Mouse (Mus musculus): ENCODE data around the gene Uimc1. TPM values are rescaled to one million over a fixed set of nuclear protein-coding genes. Genes with fewer than 3 reads are reported as not detected.

The Uimc1 gene
- total and polyA plus RNA-seq, 3 experiments: 32.5 to 143 TPM; not detected in 1

GRCm38 (mm10) chr13:55020051-55020450 lies 80.0 kb downstream of the Uimc1 start:
- no peak for DNase-seq (ENCODE audit: low read depth, low spot score)
- H3K36me3 ChIP-seq (ENCODE audit: control insufficient read depth in 1 of 2, insufficient read depth in 2 of 2, low read length in 2 of 2): no peaks in the 10 kb centered on the region
- TF ChIP-seq MYB (IDR thresholded peaks at IDR 0.05; ENCODE audit: low read depth, low read length): no peak
- no peak for TF ChIP-seq ZKSCAN1 (IDR thresholded peaks at IDR 0.05; ENCODE audit: low read depth, low read length)
- no peak for TF ChIP-seq GABPA (IDR thresholded peaks at IDR 0.05; ENCODE audit: low read depth, low read length)
- TF ChIP-seq JUND (IDR thresholded peaks at IDR 0.05; ENCODE audit: low read depth, low read length): no peak
- no peak for TF ChIP-seq CTCF (IDR thresholded peaks at IDR 0.05 in 2 of 3, conservative IDR thresholded peaks at IDR 0.05 in 1 of 3; ENCODE audit: control insufficient read depth in 1 of 3, insufficient read depth in 1 of 3, low read depth in 2 of 3, low read length in 3 of 3, poor library complexity in 1 of 3, severe bottlenecking in 1 of 3)
- no peak for TF ChIP-seq E2F4 (IDR thresholded peaks at IDR 0.05; ENCODE audit: borderline replicate concordance, low read depth, low read length)
- no peak for TF ChIP-seq SIN3A (IDR thresholded peaks at IDR 0.05; ENCODE audit: low read length)
- TF ChIP-seq HCFC1 (IDR thresholded peaks at IDR 0.05; ENCODE audit: low read depth, low read length): no peak
- TF ChIP-seq TBP (IDR thresholded peaks at IDR 0.05; ENCODE audit: low read depth, low read length): no peak
- no peak for TF ChIP-seq ZC3H11A (IDR thresholded peaks at IDR 0.05; ENCODE audit: low read depth, low read length)
- no peak for TF ChIP-seq ELF1 (IDR thresholded peaks at IDR 0.05; ENCODE audit: low read depth, low read length)
- TF ChIP-seq RAD21 (IDR thresholded peaks at IDR 0.05; ENCODE audit: low read depth, low read length): no peak
- TF ChIP-seq TAL1 (IDR thresholded peaks at IDR 0.05; ENCODE audit: low read length): no peak
- no peak for TF ChIP-seq NRF1 (IDR thresholded peaks at IDR 0.05; ENCODE audit: insufficient read depth, low read depth, low read length, poor library complexity, severe bottlenecking)
- no peak for TF ChIP-seq MXI1 (IDR thresholded peaks at IDR 0.05; ENCODE audit: low read depth, low read length)
- no peak for TF ChIP-seq KAT2A (conservative IDR thresholded peaks at IDR 0.05; ENCODE audit: low read depth, low read length)
- no peak for TF ChIP-seq POLR2AphosphoS2 (IDR thresholded peaks at IDR 0.05; ENCODE audit: low read length)
- no peak for TF ChIP-seq CHD1 (IDR thresholded peaks at IDR 0.05; ENCODE audit: low read depth, low read length)
- no peak for TF ChIP-seq POLR2A (IDR thresholded peaks at IDR 0.05; ENCODE audit: control insufficient read depth in 1 of 2, insufficient read depth in 1 of 2, low read depth in 1 of 2, low read length in 2 of 2, poor library complexity in 1 of 2)
- TF ChIP-seq SMC3 (IDR thresholded peaks at IDR 0.05; ENCODE audit: low read depth, low read length): no peak
- no peaks in the 10 kb centered on the region for H3K79me2 ChIP-seq (ENCODE audit: control insufficient read depth, insufficient read depth, low read length, poor library complexity)
- H3K9me3 ChIP-seq (replicated peaks; ENCODE audit: insufficient read depth, low read length): no peaks in the 10 kb centered on the region
- no peaks in the 10 kb centered on the region for H3K4me1 ChIP-seq (ENCODE audit: control insufficient read depth in 1 of 2, insufficient read depth in 2 of 2, low read length in 2 of 2)
- no peak overlapping the region for H3K4me3 ChIP-seq (ENCODE audit: control insufficient read depth in 1 of 2, insufficient read depth in 1 of 2, low read depth in 2 of 2, low read length in 2 of 2)
- no peak overlapping the region for H3K9ac ChIP-seq (ENCODE audit: control insufficient read depth, low read depth, low read length, poor library complexity, severe bottlenecking)
- no peaks in the 10 kb centered on the region for H3K27me3 ChIP-seq (ENCODE audit: control insufficient read depth in 1 of 2, insufficient read depth in 2 of 2, low read length in 2 of 2)
- H3K27ac ChIP-seq (ENCODE audit: control insufficient read depth, low read depth, low read length): no peak overlapping the region

GRCm38 (mm10) chr13:55019181-55019580 lies 80.9 kb downstream of the Uimc1 start:
- TF ChIP-seq SMC3 (IDR thresholded peaks at IDR 0.05; ENCODE audit: low read depth, low read length) (peak; percentile 15; the same call in 1 of the 2 replicates), CHD2 (IDR thresholded peaks at IDR 0.05; ENCODE audit: low read length) (no peak), TCF12 (IDR thresholded peaks at IDR 0.05; ENCODE audit: low read depth, low read length) (no peak), RAD21 (IDR thresholded peaks at IDR 0.05; ENCODE audit: low read depth, low read length) (no peak), CTCF (IDR thresholded peaks at IDR 0.05 in 2 of 3, conservative IDR thresholded peaks at IDR 0.05 in 1 of 3; ENCODE audit: control insufficient read depth in 1 of 3, insufficient read depth in 1 of 3, low read depth in 2 of 3, low read length in 3 of 3, poor library complexity in 1 of 3, severe bottlenecking in 1 of 3) (peak in 2 of 3 experiments; percentile 17 to 44; a peak in 4 of 6 replicates), MAZ (IDR thresholded peaks at IDR 0.05; ENCODE audit: low read depth, low read length) (no peak), POLR2AphosphoS5 (IDR thresholded peaks at IDR 0.05; ENCODE audit: borderline replicate concordance, low read depth, low read length) (no peak), SIN3A (IDR thresholded peaks at IDR 0.05; ENCODE audit: low read length) (no peak), ZKSCAN1 (IDR thresholded peaks at IDR 0.05; ENCODE audit: low read depth, low read length) (no peak)
- no peak for DNase-seq (ENCODE audit: low read depth, low spot score)
- no peak overlapping the region for H3K27ac ChIP-seq (ENCODE audit: control insufficient read depth, low read depth, low read length)
- no peaks in the 10 kb centered on the region for H3K4me1 ChIP-seq (ENCODE audit: control insufficient read depth in 1 of 2, insufficient read depth in 2 of 2, low read length in 2 of 2)
- H3K4me3 ChIP-seq (ENCODE audit: control insufficient read depth in 1 of 2, insufficient read depth in 1 of 2, low read depth in 2 of 2, low read length in 2 of 2): no peak overlapping the region
- no peaks in the 10 kb centered on the region for H3K9me3 ChIP-seq (replicated peaks; ENCODE audit: insufficient read depth, low read length)
- no peaks in the 10 kb centered on the region for H3K36me3 ChIP-seq (ENCODE audit: control insufficient read depth in 1 of 2, insufficient read depth in 2 of 2, low read length in 2 of 2)
- no peaks in the 10 kb centered on the region for H3K79me2 ChIP-seq (ENCODE audit: control insufficient read depth, insufficient read depth, low read length, poor library complexity)
- no peaks in the 10 kb centered on the region for H3K27me3 ChIP-seq (ENCODE audit: control insufficient read depth in 1 of 2, insufficient read depth in 2 of 2, low read length in 2 of 2)
- H3K9ac ChIP-seq (ENCODE audit: control insufficient read depth, low read depth, low read length, poor library complexity, severe bottlenecking): no peak overlapping the region
